15 mouse cellular contexts compared by ENCODE assay signal in genomic region chr5:121096744-121097143, GRCm38 (mm10).
"Had no signal": no experiment of that assay in that cellular context is flagged by ENCODE, and none has a peak within 500 bp of the region (broad histone marks: within the 10 kb centered on the region; RNA-seq: fewer than 3 reads in every experiment).

No protein-coding gene starts in this region.

- H3K27me3 ChIP-seq: neural tube, embryonic 15.5 days; stomach, embryonic 15.5 days had no signal

- H3K9ac ChIP-seq: neural tube, embryonic 15.5 days; stomach, embryonic 15.5 days had no signal

- H3K27ac ChIP-seq: neural tube, embryonic 15.5 days; stomach, embryonic 15.5 days; stomach, postnatal 0 days had no signal

- H3K9me3 ChIP-seq: neural tube, embryonic 15.5 days; stomach, embryonic 15.5 days had no signal

- H3K4me1 ChIP-seq: neural tube, embryonic 15.5 days; stomach, embryonic 15.5 days had no signal

- H3K4me3 ChIP-seq: neural tube, embryonic 15.5 days; stomach, embryonic 15.5 days had no signal

- H3K4me2 ChIP-seq: neural tube, embryonic 15.5 days; stomach, embryonic 15.5 days had no signal

- DNase-seq: retina, postnatal 1 day; right cerebral cortex, adult 18-20 months; right cerebral cortex, postnatal 14 days; right cerebral cortex, postnatal 25 days; right cerebral cortex, postnatal 4 days; spleen, adult 18-20 months; thymus, adult 18-20 months; thymus, adult 2 months; thymus, postnatal 14 days; thymus, postnatal 25 days; thymus, postnatal 36 days; thymus, postnatal 4 days had no signal

- H3K36me3 ChIP-seq: neural tube, embryonic 15.5 days; stomach, embryonic 15.5 days had no signal
